Comparison of ENCODE assay signal across 30 mouse cellular contexts in the genomic region with DNA sequence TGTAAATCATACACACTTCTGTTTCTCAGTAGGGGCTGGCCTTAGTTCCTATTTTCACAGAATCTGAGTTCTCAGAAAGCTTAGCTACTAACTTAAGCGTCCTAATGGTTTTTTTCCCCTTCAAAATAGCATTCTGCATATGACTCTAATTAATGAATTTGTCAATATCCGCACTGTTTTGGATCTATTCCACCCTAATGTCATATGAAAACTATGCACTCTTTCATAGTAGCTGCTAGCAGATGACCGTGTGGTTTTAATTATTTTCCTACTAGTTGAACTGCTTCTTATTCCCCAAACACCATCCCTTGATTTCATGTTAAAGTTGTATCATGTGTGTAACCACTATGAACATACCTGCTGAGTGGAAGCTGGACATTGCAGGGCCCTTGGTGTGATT.
DNase-seq lines count a peak whose midpoint lies in the region; ATAC-seq and TF ChIP-seq lines count a peak whose summit lies in the region.
"Had no signal": no experiment of that assay in that cellular context is flagged by ENCODE, and none has a peak within 500 bp of the region (broad histone marks: within the 10 kb centered on the region; RNA-seq: fewer than 3 reads in every experiment).

No protein-coding gene starts in this region.

- H3K4me3 ChIP-seq in embryonic facial prominence, embryonic 11.5 days (ENCODE audit: low read depth, low read length), result no peak overlapping the region
- H3K4me3 ChIP-seq in embryonic facial prominence, embryonic 10.5 days, result no peak overlapping the region
- no peak overlapping the region for H3K4me3 ChIP-seq in embryonic fibroblast, embryonic 13.5 days (ENCODE audit: insufficient read depth, low read length)
- H3K4me3 ChIP-seq: embryonic facial prominence, embryonic 13.5 days; forebrain, embryonic 12.5 days; forebrain, embryonic 15.5 days; heart, adult 2 months; heart, embryonic 10.5 days; heart, embryonic 13.5 days had no signal

- no peak overlapping the region for H3K9ac ChIP-seq in embryonic facial prominence, embryonic 11.5 days (replicated peaks; ENCODE audit: low read length)
- H3K9ac ChIP-seq: embryonic facial prominence, embryonic 13.5 days; forebrain, embryonic 12.5 days; forebrain, embryonic 15.5 days; heart, embryonic 13.5 days; hindbrain, embryonic 14.5 days had no signal

- H3K4me1 ChIP-seq in embryonic facial prominence, embryonic 11.5 days (ENCODE audit: control insufficient read depth, insufficient read depth, low read length), result no peaks in the 10 kb centered on the region
- 0 out of 2 replicates have a peak, but pooled peaks cover 3% of the 10 kb centered on the region for H3K4me1 ChIP-seq in embryonic facial prominence, embryonic 10.5 days
- 0 out of 2 replicates have a peak, but pooled peaks cover 2% of the 10 kb centered on the region for H3K4me1 ChIP-seq in embryonic fibroblast, embryonic 13.5 days (ENCODE audit: control insufficient read depth, insufficient read depth, low read length)
- H3K4me1 ChIP-seq: forebrain, embryonic 12.5 days; forebrain, embryonic 15.5 days; heart, embryonic 10.5 days; heart, embryonic 13.5 days had no signal

- TF ChIP-seq CTCF in embryonic fibroblast, embryonic 13.5 days (IDR thresholded peaks at IDR 0.05; ENCODE audit: borderline replicate concordance, insufficient read depth, low read length), result no peak

- H3K9me3 ChIP-seq in embryonic facial prominence, embryonic 11.5 days (replicated peaks; ENCODE audit: control insufficient read depth, low read length), result no peaks in the 10 kb centered on the region
- H3K9me3 ChIP-seq in embryonic facial prominence, embryonic 10.5 days, result no peaks in the 10 kb centered on the region
- H3K9me3 ChIP-seq: embryonic facial prominence, embryonic 13.5 days; forebrain, embryonic 12.5 days; forebrain, embryonic 15.5 days; heart, embryonic 10.5 days; heart, embryonic 13.5 days had no signal

- H3K4me2 ChIP-seq in embryonic facial prominence, embryonic 11.5 days (ENCODE audit: low read depth, low read length), result no peak overlapping the region
- H3K4me2 ChIP-seq: embryonic facial prominence, embryonic 13.5 days; forebrain, embryonic 12.5 days; forebrain, embryonic 15.5 days; heart, embryonic 13.5 days; hindbrain, embryonic 14.5 days had no signal

- no peak for ATAC-seq in embryonic facial prominence, embryonic 11.5 days (replicated peaks; ENCODE audit: insufficient number of reproducible peaks, low FRiP score, low TSS enrichment, low read depth)
- ATAC-seq: activated CD4-positive, CD25-positive, alpha-beta regulatory T cell, adult 4 months; CD4-positive, CD25-positive, alpha-beta regulatory T cell, adult 4 months; forebrain, embryonic 15.5 days; hindbrain, postnatal 0 days; inflammation-experienced regulatory T-cells, adult 6 months; intestine, embryonic 16.5 days had no signal

- no peaks in the 10 kb centered on the region for H3K27me3 ChIP-seq in embryonic facial prominence, embryonic 11.5 days (ENCODE audit: control insufficient read depth, insufficient read depth, low read length)
- H3K27me3 ChIP-seq in embryonic facial prominence, embryonic 10.5 days (replicated peaks; ENCODE audit: low read depth, poor library complexity, severe bottlenecking), result no peaks in the 10 kb centered on the region
- H3K27me3 ChIP-seq: embryonic facial prominence, embryonic 13.5 days; forebrain, embryonic 12.5 days; forebrain, embryonic 15.5 days; heart, embryonic 13.5 days had no signal

- 42% methylated on average over 3 of the region's 3 CpGs for WGBS in embryonic facial prominence, embryonic 11.5 days
- 57% methylated on average over 3 of the region's 3 CpGs for WGBS in embryonic facial prominence, embryonic 10.5 days

- H3K36me3 ChIP-seq in embryonic facial prominence, embryonic 11.5 days (replicated peaks; ENCODE audit: control insufficient read depth, insufficient read depth, low read depth, low read length), result no peaks in the 10 kb centered on the region
- no peaks in the 10 kb centered on the region for H3K36me3 ChIP-seq in embryonic facial prominence, embryonic 10.5 days (replicated peaks)
- H3K36me3 ChIP-seq: embryonic facial prominence, embryonic 13.5 days; heart, embryonic 10.5 days; heart, embryonic 13.5 days had no signal

- peak; percentile 60 for DNase-seq in embryonic facial prominence, embryonic 11.5 days (ENCODE audit: low spot score)
- no peak for DNase-seq in embryonic facial prominence, embryonic 10.5 days (ENCODE audit: low spot score)
- peak; percentile 52 for DNase-seq in NIH3T3 (ENCODE audit: low read depth)
- DNase-seq in gastrocnemius, adult 8-10 months (ENCODE audit: low spot score in 2 of 2), result no peak
- DNase-seq in frontal cortex, postnatal 14 days (ENCODE audit: low spot score in 2 of 2), result no peak
- DNase-seq: adrenal gland, postnatal 10 days; adrenal gland, postnatal 36 days; cerebellum, adult 11 months; cerebellum, adult 2 months; cerebellum, adult 9-11 months; cerebellum, postnatal 25 days; gastrocnemius, postnatal 10 days; gastrocnemius, postnatal 36 days; heart, adult 2 months; heart, postnatal 14 days; heart, postnatal 4 days; kidney, adult 18-20 months; kidney, adult 9 months had no signal

- no peak overlapping the region for H3K27ac ChIP-seq in embryonic facial prominence, embryonic 11.5 days (replicated peaks; ENCODE audit: low read depth, low read length)
- H3K27ac ChIP-seq in embryonic facial prominence, embryonic 10.5 days (replicated peaks), result no peak overlapping the region
- H3K27ac ChIP-seq in embryonic fibroblast, embryonic 13.5 days (ENCODE audit: insufficient read depth, low read length), result peak overlapping the region; percentile 81
- H3K27ac ChIP-seq: embryonic facial prominence, embryonic 13.5 days; forebrain, embryonic 12.5 days; forebrain, embryonic 15.5 days; heart, adult 2 months; heart, embryonic 10.5 days; heart, embryonic 13.5 days; hindbrain, embryonic 14.5 days; hindbrain, postnatal 0 days had no signal

- no peak for TF ChIP-seq POLR2A in embryonic fibroblast, embryonic 13.5 days (IDR thresholded peaks at IDR 0.05; ENCODE audit: low read depth, low read length)

Comparison
In these comparisons a context has a peak if more than half of its experiments do, and no peak if none do; other contexts are left out.
1. DNase-seq: peak in embryonic facial prominence, embryonic 11.5 days (single experiment) and NIH3T3 (single experiment); none in embryonic facial prominence, embryonic 10.5 days (single experiment), gastrocnemius, adult 8-10 months (0 of 2) and frontal cortex, postnatal 14 days (0 of 2).